Mouse (Mus musculus): Measurements from ENCODE around the gene Ggta1. TPM values are rescaled to one million over a fixed set of nuclear protein-coding genes. Genes with fewer than 3 reads are reported as not detected.
A peak's percentile ranks its signal among the peaks of the same experiment; 100 is the strongest.

The Ggta1 gene
- polyA plus RNA-seq, 3 experiments from 2014 or later = 17.5 to 19.2 (median 18.0) TPM

DNA sequence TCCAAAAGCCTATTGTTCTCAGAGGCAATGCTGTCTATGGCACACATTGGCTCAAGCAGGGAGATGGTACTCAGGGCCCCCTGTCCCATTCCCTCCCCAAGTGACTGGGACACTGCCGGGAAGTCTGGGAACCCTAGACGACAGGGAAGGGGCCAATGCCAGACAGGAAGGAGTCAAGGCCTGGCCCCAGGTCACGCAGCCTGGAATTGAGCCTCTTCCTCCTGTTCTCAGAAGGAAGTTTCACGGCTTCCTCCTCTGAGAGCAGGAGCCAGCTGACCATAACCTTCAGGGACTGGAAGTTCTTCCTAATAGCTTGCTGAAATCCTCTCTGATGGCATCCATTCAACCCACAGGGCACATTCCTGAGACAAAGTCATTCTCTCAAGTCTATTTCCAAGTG, 29.6 kb downstream of the Ggta1 start:
- no peak for ATAC-seq

DNA sequence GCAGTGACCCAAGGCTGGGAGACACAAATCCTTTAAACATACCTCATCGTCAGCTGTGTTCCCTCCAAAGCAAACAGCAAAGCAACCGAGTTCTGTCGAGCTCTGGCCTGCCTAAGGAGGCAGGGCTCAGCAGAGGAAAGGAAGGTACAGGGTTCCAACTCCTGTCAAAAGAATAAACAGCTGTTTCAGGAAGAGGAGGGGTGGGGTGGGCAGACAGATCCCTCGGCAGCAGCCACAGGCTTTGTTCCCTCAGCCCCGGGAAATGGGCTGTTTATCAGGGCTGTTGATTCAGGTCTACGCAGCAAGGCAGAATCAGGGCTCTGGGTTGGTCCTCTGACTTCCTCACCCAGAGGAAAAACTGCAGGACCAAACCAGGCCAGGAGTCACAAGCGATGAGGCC, 30.6 kb downstream of the Ggta1 start:
- no peak for ATAC-seq

DNA sequence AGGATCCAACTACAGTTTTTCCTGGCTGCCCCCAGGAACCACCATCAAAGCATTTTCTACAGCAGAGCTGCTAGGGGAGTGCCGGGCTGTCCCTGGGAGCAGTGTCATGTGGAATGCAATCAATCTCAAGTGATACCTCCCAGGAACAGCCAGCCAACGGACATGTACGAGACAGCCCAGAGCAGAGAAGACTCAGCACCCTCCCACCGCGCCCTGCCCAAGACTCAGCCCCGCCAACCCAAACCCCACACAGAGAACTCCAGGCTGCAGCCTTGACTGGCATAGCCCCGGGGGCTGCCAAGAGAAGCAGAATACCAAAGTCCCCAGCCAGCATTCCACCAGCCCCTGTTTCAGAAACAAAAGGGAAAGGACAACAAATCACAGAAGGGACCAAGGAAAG, 31.0 kb downstream of the Ggta1 start:
- no peak for ATAC-seq

DNA sequence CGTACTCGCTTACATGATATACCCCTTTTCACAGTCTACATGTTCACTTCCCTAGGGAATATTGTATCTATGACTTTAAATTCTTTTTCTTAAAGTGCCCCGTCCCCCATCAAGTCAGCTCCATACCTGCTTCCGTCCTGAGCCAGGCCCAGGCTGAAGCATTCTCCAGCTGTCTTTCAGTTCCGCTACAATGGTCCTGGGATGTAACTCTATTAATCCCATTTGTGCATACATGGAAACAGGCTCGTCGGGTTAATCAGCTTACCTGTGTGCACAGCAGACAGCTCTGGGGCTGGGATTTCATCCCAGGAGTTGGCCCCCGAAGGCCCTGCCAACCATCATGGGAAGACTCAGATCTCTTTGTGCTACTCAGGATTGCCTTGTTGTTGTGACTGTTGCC, 32.2 kb downstream of the Ggta1 start:
- ATAC-seq = no peak

DNA sequence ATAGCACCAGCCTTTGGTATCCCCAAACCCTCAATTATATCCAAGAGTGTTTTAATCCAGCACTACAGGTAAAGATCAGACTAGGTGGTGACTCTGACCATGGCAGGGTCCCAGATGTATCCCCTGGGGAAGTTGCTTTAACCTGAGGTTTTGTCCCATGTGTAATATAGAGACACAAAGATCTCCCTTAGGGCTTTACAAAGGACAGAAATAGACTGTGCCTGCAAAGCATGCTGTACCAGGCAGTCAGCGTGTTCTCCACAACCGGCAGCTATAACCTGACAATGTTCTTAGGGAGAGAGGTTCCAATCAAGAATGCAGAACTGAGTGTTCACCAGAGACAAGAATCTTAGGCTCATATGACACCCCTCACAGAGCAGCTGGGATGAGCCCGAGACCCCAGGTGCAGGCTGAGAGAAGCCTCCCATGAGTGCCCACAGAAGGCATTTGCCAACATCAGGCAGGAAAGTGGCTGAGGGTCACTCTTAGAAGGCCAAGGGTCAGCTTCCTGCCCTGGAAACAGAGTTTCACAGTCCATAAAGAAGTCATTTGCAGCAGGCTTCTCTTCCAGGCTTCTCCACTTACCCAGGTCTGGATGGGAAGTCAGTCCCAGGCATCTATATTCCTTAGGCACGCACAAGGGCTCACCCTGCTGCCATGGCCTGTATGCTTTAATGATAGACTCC, 34.3 kb downstream of the Ggta1 start:
- ATAC-seq = no peak

DNA sequence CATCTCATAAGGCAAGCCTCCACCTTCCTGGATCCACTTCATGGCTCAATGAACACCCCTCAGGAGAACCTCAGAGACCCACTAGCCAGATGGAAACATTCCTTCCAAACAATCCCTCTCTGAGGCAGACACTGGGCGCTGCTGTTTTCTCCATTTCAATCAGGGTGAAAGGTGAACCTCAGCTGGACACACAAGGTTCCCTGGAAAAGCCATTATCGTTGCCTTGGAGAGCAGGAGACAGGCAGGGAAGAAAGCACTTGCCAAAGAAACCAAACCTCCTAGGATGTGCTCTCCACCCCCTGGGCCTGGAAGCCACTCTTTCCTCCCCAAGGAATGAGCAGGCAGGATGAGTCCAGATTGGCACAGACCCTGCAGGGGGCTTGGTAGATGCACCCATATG, 35.5 kb downstream of the Ggta1 start:
- ATAC-seq = no peak

DNA sequence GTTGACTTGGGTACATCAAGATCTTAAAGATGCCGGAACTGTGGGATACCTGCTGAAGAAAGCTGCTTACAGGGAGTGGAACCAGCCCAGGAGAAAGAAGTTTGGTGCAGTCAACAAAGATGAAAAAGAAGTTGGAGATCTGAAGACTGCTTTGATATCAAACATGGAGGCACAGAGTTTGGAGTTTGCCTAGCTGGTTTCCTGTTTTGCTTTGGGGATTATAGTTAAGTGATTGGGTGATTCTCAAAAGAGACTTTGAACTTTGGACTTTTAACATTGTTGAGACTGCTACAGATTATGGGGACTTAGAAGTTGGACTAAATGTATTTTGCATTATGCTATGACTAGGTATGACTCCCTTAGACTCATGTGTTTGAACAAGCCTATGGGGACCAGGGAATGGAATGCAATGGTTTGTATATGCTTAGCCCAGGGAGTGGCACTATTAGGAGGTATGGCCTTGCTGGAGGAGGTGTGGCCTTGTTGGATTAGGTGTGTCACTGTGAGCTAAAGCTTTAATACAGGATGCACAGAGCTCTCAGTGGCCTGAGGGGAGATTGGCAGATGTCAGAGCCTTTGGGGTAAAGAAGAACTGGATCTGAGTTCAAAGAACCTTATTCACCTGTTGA, 39.2 kb downstream of the Ggta1 start:
- ATAC-seq = no peak

DNA sequence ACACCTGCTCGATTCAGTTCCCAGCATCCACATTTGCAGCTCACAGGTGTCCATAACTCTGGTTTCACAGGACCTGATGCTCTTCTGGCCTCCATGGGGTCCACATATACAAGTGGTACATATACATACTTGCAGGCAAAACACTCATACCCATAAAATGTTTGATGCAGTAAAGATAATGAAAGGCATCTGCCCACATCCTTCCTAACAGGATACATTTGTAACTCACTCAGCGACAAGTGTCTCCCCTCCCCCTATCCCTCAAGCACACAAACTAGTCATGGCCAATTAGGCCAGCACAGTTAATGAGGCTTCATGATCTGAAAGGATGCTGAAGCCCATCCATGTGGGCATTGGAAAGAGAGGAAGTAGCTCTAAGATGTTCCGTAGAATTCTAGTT, 40.6 kb downstream of the Ggta1 start:
- ATAC-seq = peak; percentile 96

DNA sequence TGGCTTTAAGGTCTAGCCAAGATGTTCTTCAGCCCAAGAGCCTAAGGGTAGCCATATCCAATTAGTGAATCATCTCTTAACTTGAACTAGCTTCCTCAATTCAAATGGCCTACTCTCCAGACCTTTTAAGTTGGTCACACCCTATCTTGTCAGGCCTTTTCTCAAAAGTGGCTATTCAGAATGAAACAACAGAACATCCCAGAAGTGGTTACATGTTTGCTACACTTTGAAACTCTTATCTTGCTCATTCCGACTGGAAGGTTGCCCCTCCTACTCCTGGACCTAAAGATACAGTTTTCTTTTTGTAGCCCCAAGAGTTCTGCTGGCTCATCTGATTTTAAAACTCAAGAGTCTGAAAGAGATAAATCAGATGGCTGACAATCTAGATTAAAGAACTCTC, 42.4 kb downstream of the Ggta1 start:
- no peak for ATAC-seq

DNA sequence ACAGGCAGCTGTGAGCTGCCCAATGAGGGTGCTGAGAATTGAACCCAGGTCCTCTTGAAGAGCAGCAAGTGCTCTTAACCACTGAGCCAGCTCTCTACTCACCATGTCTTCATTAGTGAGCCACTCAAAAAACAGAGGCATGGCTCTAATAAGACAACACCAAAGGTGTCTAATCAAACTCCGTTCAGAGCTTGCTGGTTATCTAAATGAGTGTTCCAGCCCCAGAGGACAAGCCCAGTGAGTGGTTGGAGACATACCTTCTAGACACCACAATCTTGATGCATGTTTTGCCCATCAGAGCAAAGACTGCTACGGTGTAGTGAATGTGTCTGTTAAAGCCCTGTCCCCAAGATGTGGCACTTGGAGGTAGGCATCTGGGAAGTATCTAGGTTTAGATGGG, 43.4 kb downstream of the Ggta1 start:
- no peak for ATAC-seq

DNA sequence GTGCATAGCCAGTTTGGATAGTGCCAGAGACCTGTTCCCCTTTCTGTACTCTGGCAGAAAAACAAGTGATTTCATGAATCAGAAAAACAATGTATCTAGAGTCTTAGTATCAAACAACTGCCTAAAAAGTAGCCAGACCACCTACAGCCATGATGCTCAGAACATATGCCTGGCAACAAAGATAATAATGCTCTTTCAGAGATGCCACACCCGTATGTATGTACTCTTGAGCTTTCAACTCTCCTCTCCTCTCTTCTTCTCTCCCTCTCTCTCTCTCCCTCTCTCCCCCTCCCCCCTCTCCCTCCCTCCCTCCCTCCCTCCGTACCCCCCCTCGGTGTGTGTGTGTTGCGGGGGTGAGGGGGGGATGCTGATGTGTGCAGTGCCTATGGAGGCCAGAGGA, 43.8 kb downstream of the Ggta1 start:
- ATAC-seq = no peak

DNA sequence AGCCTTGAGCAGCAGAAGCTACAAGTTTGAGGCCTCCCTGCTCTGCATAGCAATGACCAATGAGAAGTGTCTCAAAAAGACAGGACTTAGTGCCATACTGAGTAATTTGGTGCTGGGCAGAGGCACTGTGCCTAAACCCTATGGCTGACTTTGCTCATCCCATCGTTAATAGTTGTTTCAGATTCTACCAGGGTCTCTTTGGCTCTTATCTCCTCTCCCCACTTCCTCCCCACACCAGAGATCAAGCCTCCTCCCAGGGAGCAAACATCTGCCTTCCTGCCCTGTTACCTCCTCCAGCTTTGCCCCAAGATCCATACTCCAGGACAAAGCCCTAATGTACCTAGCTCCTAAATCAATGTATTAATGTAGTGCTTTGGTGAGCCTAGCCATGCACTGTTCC, 45.8 kb downstream of the Ggta1 start:
- no peak for ATAC-seq

DNA sequence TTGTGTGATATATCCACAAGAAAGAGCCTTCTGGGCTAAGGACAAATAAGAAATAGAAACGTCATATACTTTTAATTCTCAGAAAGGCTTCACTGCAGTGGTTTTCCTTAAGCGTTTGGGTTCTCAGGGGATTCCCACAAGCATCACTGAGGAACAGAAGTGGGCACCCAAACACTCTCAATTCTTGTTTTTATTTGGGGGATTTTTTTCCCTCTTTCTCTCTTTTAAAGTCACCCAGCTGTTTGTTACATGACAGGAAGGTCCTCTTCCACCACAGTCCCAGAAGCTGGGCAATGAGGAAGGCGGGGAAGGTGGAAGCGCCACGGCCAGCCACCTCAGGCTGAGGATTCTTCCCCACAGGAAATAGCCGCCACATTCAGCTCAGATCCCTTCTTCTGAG, 46.6 kb downstream of the Ggta1 start:
- no peak for ATAC-seq

DNA sequence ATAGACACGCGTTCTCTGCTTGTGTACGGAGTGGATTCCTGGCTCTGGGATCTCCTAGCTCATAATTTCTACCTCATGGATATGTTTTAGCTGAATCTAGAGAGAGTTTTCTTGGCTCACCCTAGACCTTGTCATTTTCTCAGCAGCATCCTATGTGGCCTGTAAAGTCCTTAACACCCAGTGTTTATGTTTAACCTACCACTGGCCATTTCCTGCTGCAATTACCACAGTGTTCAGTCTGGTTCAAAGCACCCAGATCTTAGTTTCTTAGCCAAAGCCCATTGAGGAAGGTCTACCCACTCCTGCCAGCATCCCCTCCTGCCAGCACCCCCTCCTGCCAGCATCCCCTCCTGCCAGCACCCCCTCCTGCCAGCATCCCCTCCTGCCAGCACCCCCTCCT, 50.2 kb downstream of the Ggta1 start:
- ATAC-seq = peak; percentile 22

DNA sequence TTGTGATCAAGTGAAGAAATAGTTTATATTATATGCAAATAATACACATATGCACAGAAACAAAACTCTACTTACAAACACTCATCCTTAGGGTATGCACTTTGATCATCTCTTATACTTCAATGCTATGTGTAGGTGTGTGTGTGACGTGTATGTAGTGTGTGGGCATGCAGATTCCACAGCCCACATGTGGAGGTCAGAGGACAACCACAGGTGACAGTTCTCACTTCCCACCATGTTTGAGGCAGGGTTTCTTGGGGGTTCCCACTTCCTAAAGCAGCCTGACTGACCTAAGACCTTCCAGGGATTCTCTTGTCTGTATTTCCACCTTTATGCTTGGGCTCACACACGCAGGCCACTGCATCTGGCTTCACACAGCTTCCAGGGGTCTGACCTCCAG, 50.8 kb downstream of the Ggta1 start:
- peak; percentile 35 for ATAC-seq

DNA sequence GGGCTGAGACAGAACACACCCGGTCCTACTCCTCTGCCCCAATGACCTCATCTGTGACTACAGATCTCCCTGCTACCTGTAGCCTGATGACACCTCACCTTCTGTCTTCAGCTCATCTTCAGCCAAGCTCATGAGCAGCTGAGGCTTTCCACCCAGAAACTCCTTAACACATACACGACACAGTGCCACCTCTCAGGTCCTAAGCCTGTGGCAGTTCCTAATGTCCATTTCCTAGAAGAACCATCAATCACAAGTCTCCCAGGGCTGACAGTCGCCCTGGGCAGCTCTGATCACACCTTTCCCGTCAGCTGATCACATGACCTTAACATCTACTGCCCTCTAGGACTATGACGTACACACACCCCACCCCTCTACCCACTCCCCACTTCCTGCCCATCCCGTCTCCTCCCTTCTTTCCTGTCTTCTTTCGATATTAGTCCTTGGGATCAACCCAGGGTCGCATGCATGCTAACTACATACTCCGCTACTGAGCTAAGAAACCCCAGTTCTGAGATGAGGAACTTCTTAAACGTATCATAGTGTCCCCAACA, 51.3 kb downstream of the Ggta1 start:
- peak; percentile 44 for ATAC-seq

DNA sequence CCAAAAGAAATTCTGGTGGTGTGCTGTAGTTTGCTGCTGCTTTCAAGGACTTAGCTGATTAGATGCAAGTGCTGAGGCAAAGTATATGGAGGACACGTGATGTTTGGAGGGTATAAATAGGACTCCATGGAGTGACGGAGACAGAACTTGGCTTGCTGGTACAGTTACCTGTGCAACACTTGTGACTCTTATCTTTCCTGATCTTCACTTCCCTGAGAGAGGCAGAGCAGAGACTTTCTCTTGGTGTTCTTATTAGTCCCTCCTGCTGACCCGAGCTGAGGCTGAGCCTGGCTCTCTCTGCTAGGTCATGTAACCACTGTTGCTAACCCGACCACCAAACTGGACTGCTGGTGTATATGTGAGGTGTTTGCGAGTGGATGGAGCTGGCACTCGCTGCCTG, 53.6 kb downstream of the Ggta1 start:
- ATAC-seq = no peak

DNA sequence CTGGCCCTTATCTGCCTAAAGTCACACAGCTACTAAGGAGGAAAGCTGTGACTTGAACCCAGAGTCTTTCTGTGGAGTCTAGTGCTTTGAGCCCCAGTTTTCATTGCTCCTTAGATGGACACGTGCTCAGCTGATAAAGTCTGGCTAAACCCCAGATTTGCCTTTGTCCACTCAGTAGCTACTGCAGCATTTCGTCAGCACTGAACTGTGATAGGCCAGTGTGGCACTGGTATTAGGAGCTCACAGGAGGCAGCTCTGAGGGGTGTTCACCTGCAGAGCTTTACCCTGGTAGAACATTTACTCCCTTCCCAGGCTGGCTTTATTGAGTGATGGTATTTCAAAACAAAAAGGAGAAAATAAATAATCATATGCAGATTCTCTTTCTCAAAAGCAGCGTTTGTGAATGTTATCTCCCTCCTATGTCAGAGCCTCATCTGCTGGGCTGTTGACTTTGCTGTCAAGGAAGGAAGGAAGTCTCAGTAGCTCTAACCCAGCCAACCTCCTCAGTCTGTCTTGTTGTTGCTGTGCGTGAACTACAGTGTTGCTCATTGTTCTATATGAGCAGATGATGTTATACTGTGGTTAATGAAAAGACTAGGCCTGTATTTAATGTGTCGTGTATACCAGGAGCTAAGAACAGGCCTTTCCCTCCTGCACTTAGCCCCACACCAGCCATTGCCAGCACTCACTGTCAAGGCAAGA, 54.5 kb downstream of the Ggta1 start:
- peak; percentile 12 for ATAC-seq

DNA sequence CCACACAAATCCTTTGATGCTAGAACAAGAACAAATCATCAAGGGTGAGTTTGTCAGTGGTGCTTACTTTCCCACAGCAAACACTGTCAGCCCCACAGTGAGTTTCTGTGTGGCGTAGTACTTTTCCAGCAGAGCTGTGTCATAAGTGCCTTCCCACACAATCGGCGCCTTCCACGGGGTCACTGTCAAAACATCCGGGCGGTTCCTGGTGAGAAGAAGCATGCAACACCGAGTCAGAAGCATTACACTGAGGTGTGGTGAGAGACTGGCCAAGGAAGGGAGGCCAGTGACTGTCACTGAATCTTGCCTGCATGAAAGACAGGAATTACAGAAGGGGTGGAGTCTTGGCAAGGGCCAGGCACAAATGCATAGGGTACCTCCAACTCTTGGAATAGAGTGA, 55.2 kb downstream of the Ggta1 start:
- no peak for ATAC-seq

DNA sequence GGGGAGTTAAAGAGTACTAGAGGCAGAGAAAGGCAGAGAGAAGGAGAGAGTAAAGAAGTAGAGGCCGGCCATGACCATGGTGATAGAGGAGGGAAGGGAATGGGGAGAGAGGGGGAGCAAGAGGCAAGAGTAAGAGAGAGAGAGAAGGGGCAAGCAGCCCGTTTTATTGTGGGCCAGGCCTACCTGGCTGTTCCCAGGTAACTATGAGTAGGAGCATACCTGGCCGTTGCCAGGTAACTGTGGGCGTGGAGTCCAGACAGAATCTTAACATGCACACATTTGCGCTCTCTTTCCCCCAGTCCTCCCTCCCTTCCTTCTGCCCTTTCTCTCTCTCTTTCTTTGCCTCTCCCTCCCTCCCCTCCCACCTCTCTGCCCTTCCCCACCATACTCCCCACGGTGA, 55.8 kb downstream of the Ggta1 start:
- ATAC-seq = no peak

DNA sequence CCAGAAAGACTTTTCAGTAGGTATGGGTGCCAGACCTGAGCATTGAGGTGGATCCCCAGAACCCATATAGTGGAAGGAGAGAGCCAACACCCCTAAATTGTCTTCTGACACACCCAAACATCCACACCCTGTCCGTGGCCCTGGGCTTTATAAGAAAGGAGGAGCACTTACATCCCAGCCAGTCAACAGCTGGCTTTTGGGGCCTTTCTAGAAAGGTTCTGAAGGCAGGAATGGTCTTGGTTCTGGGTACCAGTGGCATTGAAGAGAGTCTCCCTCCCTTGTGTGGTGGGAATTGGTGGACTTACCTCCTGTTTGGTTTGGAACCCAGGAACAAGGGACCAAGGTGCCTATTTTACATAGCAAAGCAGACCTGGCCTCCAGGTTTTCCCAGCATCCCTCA, 56.4 kb downstream of the Ggta1 start:
- no peak for ATAC-seq

DNA sequence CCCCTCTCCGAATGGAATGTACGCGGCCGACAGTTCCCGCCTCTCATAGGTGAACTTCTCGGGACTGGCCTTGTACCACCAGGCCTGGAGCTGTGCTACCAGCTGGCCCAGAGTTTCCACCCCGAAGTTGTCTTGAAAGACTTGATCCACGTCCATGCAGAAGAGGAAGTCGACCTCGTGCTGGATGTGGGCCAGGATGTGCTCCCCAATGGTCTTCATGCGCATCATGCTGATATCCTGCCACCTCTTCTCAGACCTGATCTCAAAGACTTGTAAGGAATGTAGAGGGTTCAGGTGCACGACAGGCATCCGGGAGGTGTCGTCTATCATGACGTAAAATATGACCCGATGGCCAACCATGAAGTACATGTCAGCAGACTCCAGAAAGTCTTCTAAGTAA, 60.6 kb downstream of the Ggta1 start:
- no peak for ATAC-seq

DNA sequence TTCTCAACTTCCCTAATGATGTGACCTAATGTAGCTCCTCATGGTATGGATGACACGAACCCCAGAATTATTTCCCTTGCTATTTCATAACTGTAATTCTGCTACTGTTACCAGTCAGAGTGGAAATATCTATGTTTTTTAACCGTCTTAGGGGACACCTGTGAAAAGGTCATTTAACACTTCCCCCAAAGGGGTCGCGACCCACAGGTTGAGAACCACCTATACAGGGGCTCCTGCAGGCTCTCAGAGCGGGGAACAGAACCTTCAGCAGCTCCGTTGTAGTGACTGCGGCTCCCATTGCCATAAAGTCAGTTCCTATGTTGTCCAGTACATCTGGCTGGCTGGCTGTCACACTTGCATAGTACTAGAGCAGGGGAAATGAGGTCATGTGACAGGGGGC, 62.3 kb downstream of the Ggta1 start:
- ATAC-seq = no peak
